11 mouse cellular contexts compared by ENCODE assay signal in genomic region chr12:86796351-86796750, GRCm38 (mm10).
DNase-seq lines count a peak whose midpoint lies in the region; ATAC-seq and TF ChIP-seq lines count a peak whose summit lies in the region.
"Had no signal": no experiment of that assay in that cellular context is flagged by ENCODE, and none has a peak within 500 bp of the region (broad histone marks: within the 10 kb centered on the region; RNA-seq: fewer than 3 reads in every experiment).

No protein-coding gene starts in this region.

- H3K27me3 ChIP-seq in hindbrain, embryonic 13.5 days, result no peaks in the 10 kb centered on the region
- no peaks in the 10 kb centered on the region for H3K27me3 ChIP-seq in hindbrain, embryonic 11.5 days (ENCODE audit: control insufficient read depth, insufficient read depth, low read length)
- no peaks in the 10 kb centered on the region for H3K27me3 ChIP-seq in embryonic facial prominence, embryonic 12.5 days
- H3K27me3 ChIP-seq in midbrain, embryonic 14.5 days (ENCODE audit: control insufficient read depth, insufficient read depth, low read length), result no peaks in the 10 kb centered on the region

- H3K27ac ChIP-seq in hindbrain, embryonic 13.5 days, result peak overlapping the region; percentile 60; the same call in 1 of the 2 replicates
- no peak overlapping the region for H3K27ac ChIP-seq in hindbrain, embryonic 11.5 days (ENCODE audit: low read depth, low read length)
- 0 out of 2 replicates have a peak overlapping the region, but pooled peaks have one; percentile 30 for H3K27ac ChIP-seq in embryonic facial prominence, embryonic 12.5 days
- peak overlapping the region; percentile 46; the same call in 1 of the 2 replicates for H3K27ac ChIP-seq in midbrain, embryonic 14.5 days (replicated peaks; ENCODE audit: low read depth, low read length)
- no peak overlapping the region for H3K27ac ChIP-seq in layer of hippocampus, adult 2 months
- H3K27ac ChIP-seq: liver, embryonic 14.5 days; neural tube, embryonic 12.5 days had no signal

- 83% methylated on average over 3 of the region's 3 CpGs for WGBS in hindbrain, embryonic 13.5 days
- WGBS in hindbrain, embryonic 11.5 days, result 78% methylated on average over 3 of the region's 3 CpGs
- 81% methylated on average over 3 of the region's 3 CpGs for WGBS in embryonic facial prominence, embryonic 12.5 days
- 84% methylated on average over 3 of the region's 3 CpGs for WGBS in midbrain, embryonic 14.5 days

- H3K9me3 ChIP-seq in hindbrain, embryonic 13.5 days, result no peaks in the 10 kb centered on the region
- H3K9me3 ChIP-seq in hindbrain, embryonic 11.5 days (ENCODE audit: control insufficient read depth, low read length), result no peaks in the 10 kb centered on the region
- H3K9me3 ChIP-seq in embryonic facial prominence, embryonic 12.5 days, result no peaks in the 10 kb centered on the region
- H3K9me3 ChIP-seq in midbrain, embryonic 14.5 days (ENCODE audit: control insufficient read depth, low read length), result no peaks in the 10 kb centered on the region
- H3K9me3 ChIP-seq: neural tube, embryonic 12.5 days had no signal

- TF ChIP-seq CTCF in layer of hippocampus, adult 2 months (conservative IDR thresholded peaks at IDR 0.05), result no peak

- no peaks in the 10 kb centered on the region for H3K36me3 ChIP-seq in hindbrain, embryonic 13.5 days
- H3K36me3 ChIP-seq in hindbrain, embryonic 11.5 days (ENCODE audit: control insufficient read depth, insufficient read depth, low read length), result no peaks in the 10 kb centered on the region
- H3K36me3 ChIP-seq in embryonic facial prominence, embryonic 12.5 days, result no peaks in the 10 kb centered on the region
- H3K36me3 ChIP-seq in midbrain, embryonic 14.5 days (ENCODE audit: control insufficient read depth, insufficient read depth, low read length), result no peaks in the 10 kb centered on the region
- H3K36me3 ChIP-seq: neural tube, embryonic 12.5 days had no signal

- H3K4me3 ChIP-seq in hindbrain, embryonic 13.5 days, result no peak overlapping the region
- H3K4me3 ChIP-seq in hindbrain, embryonic 11.5 days (ENCODE audit: low read depth, low read length), result no peak overlapping the region
- H3K4me3 ChIP-seq in embryonic facial prominence, embryonic 12.5 days, result no peak overlapping the region
- H3K4me3 ChIP-seq in midbrain, embryonic 14.5 days (replicated peaks; ENCODE audit: low read depth, low read length), result no peak overlapping the region
- H3K4me3 ChIP-seq in layer of hippocampus, adult 2 months, result no peak overlapping the region
- H3K4me3 ChIP-seq: erythroblast, embryonic 14.5 days; neural tube, embryonic 12.5 days had no signal

- no peak overlapping the region for H3K9ac ChIP-seq in hindbrain, embryonic 13.5 days
- no peak overlapping the region for H3K9ac ChIP-seq in hindbrain, embryonic 11.5 days (ENCODE audit: low read depth, low read length)
- H3K9ac ChIP-seq in embryonic facial prominence, embryonic 12.5 days, result no peak overlapping the region
- no peak overlapping the region for H3K9ac ChIP-seq in midbrain, embryonic 14.5 days (replicated peaks; ENCODE audit: low read length)
- H3K9ac ChIP-seq: liver, embryonic 14.5 days; neural tube, embryonic 12.5 days had no signal

- peaks cover 45% of the 10 kb centered on the region for H3K4me1 ChIP-seq in hindbrain, embryonic 13.5 days (replicated peaks)
- peaks cover 3% of the 10 kb centered on the region for H3K4me1 ChIP-seq in hindbrain, embryonic 11.5 days (replicated peaks; ENCODE audit: control insufficient read depth, insufficient read depth, low read length)
- H3K4me1 ChIP-seq in embryonic facial prominence, embryonic 12.5 days, result peaks cover 38% of the 10 kb centered on the region
- H3K4me1 ChIP-seq in midbrain, embryonic 14.5 days (ENCODE audit: control insufficient read depth, insufficient read depth, low read length), result peaks cover 27% of the 10 kb centered on the region

- peak; percentile 58 for DNase-seq in cerebellum, adult 9-10 months
- DNase-seq in cerebellum, adult 18-20 months, result no peak
- DNase-seq in hindbrain, embryonic 11.5 days (ENCODE audit: low spot score), result no peak
- no peak for DNase-seq in midbrain, embryonic 14.5 days
- DNase-seq in layer of hippocampus, adult 2 months (ENCODE audit: low spot score in 2 of 2), result no peak
- no peak for DNase-seq in layer of hippocampus, adult 18-20 months (ENCODE audit: low spot score in 2 of 2)

- H3K4me2 ChIP-seq in hindbrain, embryonic 13.5 days, result no peak overlapping the region
- no peak overlapping the region for H3K4me2 ChIP-seq in hindbrain, embryonic 11.5 days (replicated peaks; ENCODE audit: low read depth, low read length)
- no peak overlapping the region for H3K4me2 ChIP-seq in embryonic facial prominence, embryonic 12.5 days (replicated peaks)
- no peak overlapping the region for H3K4me2 ChIP-seq in midbrain, embryonic 14.5 days (ENCODE audit: low read length)
- H3K4me2 ChIP-seq: neural tube, embryonic 12.5 days had no signal

- ATAC-seq in hindbrain, embryonic 13.5 days (ENCODE audit: low FRiP score), result no peak
- ATAC-seq in hindbrain, embryonic 11.5 days (ENCODE audit: low FRiP score), result no peak
- no peak for ATAC-seq in embryonic facial prominence, embryonic 12.5 days (ENCODE audit: insufficient number of reproducible peaks, insufficient read depth, low FRiP score, low TSS enrichment)
- no peak for ATAC-seq in midbrain, embryonic 14.5 days (ENCODE audit: low FRiP score, low TSS enrichment)

Comparison
In these comparisons a context has a peak if more than half of its experiments do, and no peak if none do; other contexts are left out.
1. H3K27ac ChIP-seq: peak in hindbrain, embryonic 13.5 days (single experiment), embryonic facial prominence, embryonic 12.5 days (single experiment) and midbrain, embryonic 14.5 days (single experiment); none in hindbrain, embryonic 11.5 days (single experiment) and layer of hippocampus, adult 2 months (single experiment).